15 mouse cellular contexts compared by ENCODE assay signal in the genomic region with DNA sequence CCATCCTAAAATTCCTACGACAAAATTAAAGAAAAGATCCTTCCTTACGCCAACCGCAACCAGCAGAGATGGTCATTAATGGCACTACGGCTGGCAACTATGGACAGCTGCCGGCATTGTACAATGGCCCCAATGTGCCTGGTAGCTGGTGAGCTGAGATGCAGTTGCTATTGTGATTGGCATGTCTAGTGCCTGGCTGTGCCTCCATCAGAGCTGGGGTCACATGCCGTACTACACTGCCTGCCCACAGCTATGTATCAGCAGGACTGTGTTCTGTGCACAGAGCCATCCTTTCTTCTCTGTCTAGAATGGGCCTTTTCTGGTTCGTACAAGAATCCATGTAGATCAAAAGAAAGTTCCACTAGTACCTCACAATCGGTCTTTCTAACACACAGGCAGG. TPM values are rescaled to one million over a fixed set of nuclear protein-coding genes. Genes with fewer than 3 reads are reported as not detected.
"Had no signal": no experiment of that assay in that cellular context is flagged by ENCODE, and none has a peak within 500 bp of the region (broad histone marks: within the 10 kb centered on the region; RNA-seq: fewer than 3 reads in every experiment).

No protein-coding gene starts in this region.

- H3K4me2 ChIP-seq: intestine, embryonic 15.5 days; limb, embryonic 15.5 days; liver, embryonic 13.5 days; lung, embryonic 15.5 days; midbrain, embryonic 15.5 days; neural tube, embryonic 12.5 days; stomach, embryonic 15.5 days had no signal

- H3K4me3 ChIP-seq: intestine, embryonic 15.5 days; limb, embryonic 15.5 days; liver, embryonic 13.5 days; lung, embryonic 15.5 days; midbrain, embryonic 10.5 days; midbrain, embryonic 15.5 days; neural tube, embryonic 12.5 days; stomach, embryonic 15.5 days had no signal

- H3K9ac ChIP-seq: intestine, embryonic 15.5 days; limb, embryonic 15.5 days; liver, embryonic 13.5 days; liver, postnatal 0 days; lung, embryonic 15.5 days; midbrain, embryonic 15.5 days; neural tube, embryonic 12.5 days; stomach, embryonic 15.5 days had no signal

- H3K4me1 ChIP-seq: liver, embryonic 13.5 days; midbrain, embryonic 10.5 days; neural tube, embryonic 12.5 days had no signal

- H3K27me3 ChIP-seq: intestine, embryonic 15.5 days; limb, embryonic 15.5 days; liver, embryonic 13.5 days; lung, embryonic 15.5 days; midbrain, embryonic 15.5 days; neural tube, embryonic 12.5 days; stomach, embryonic 15.5 days had no signal

- ATAC-seq: intestine, embryonic 15.5 days; liver, postnatal 0 days; midbrain, embryonic 15.5 days had no signal

- DNase-seq: kidney, adult 18-20 months; kidney, postnatal 10 days; liver, embryonic 13.5 days; liver, postnatal 0 days; lung, postnatal 14 days; thymus, postnatal 36 days had no signal

- H3K36me3 ChIP-seq: intestine, embryonic 15.5 days; limb, embryonic 15.5 days; liver, embryonic 13.5 days; lung, embryonic 15.5 days; midbrain, embryonic 10.5 days; midbrain, embryonic 15.5 days; neural tube, embryonic 12.5 days; stomach, embryonic 15.5 days had no signal

- H3K9me3 ChIP-seq: intestine, embryonic 15.5 days; limb, embryonic 15.5 days; liver, embryonic 13.5 days; lung, embryonic 15.5 days; midbrain, embryonic 10.5 days; midbrain, embryonic 15.5 days; neural tube, embryonic 12.5 days; stomach, embryonic 15.5 days had no signal

- H3K27ac ChIP-seq: intestine, embryonic 15.5 days; limb, embryonic 15.5 days; liver, embryonic 13.5 days; lung, embryonic 15.5 days; midbrain, embryonic 10.5 days; midbrain, embryonic 15.5 days; neural tube, embryonic 12.5 days; stomach, embryonic 15.5 days had no signal

RNA-seq across cellular contexts. Expression of gene Kazn, which starts 49.2 kb away (rescaled TPM):
- total RNA-seq: monocyte, adult 5-6 weeks; neutrophil, adult 5-6 weeks had no signal
